Mouse (Mus musculus) cerebellum, adult 9-10 months (tissue): ENCODE measurements around the gene B4galt5.

Experiments
- DNase-seq: peaks from one replicate; pipeline ENCODE4 v3.0.0; 2022

Gene B4galt5

DNA sequence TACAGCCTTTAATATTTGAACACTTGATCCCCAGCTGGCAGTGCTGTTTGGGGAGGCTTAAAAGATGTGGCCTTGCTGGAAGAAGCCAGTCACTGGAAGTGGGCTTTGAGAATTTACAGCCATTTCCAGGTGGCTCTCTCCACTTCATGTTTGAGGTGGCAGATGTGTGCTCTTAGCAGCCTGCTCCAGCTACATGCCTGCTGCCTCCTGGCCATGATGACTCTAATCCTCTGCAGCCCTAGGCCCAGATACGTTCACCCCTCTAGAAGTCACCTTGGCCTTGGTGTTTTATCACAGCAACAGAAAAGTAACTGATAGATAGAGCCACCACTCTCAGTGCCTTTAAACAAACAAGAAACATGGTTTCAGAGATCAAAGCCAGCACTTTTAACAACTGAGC lies 46.3 kb downstream of the B4galt5 start:
- DNase-seq: peak; percentile 23

DNA sequence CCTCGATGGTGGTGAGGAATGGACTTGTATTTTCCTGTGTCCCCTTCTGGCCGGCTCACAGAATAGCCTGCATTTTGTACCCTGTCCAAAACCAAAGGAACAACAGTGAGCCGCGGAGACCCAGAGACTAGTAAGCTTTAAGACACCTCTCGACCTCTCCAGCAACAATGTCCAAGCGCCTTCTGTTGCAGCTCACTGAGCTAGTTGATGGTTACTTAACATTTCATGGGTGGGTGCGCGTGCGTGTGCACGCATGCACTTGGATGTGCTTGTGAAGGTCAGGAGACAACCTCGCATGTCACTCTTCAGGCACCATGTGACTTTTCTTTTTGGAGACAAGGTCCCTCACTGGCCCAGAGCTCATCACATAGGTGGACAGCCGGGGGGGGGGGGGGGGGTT lies 47.0 kb downstream of the B4galt5 start:
- DNase-seq: peak; percentile 24

DNA sequence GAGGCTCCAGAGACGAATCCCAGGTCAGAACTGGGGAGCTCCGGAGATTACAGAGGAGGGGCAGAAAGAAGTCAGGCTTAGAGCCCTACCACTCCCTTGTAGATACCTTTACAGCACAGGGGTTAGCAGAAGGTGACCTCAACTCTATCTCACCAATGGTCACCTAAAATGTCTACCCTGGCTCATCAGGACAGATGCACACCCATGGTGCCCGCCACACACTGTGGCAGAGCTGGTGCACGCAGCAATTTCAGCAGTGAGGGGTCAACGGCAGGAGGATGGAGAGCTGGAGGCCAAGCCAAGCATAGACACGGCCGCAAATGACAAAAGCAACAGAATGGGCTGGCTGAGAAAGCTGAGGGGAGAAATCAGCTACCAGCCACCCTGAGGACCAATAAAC lies 47.4 kb downstream of the B4galt5 start:
- peak; percentile 23 for DNase-seq

DNA sequence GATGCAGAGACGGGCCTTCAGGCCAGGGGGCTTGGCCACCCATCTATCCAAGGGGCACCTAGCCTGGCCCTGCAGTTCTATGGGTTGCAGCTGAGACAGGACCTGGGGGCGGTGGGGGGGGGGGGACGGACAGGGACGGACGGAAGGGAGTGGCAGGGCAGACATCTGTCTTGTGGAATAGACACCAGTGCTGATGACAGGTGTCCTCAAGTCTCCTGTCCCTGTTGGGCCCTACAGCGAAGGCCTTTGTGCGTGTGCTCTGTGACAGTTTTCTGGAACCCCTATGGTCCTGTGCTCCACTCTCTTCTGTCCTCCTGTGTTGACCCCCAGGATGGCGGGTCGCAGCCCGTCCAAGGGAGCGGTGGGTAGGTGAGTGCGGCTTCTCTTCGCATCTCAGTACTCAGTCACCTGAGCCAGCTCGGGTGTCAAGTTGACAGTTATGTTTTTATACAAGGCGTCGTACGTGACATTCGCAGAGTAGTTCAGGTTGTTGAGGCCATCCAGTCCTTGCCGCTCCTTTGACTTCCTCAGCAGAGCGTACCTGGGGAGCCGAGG lies 48.0 kb downstream of the B4galt5 start:
- DNase-seq: peak; percentile 43

DNA sequence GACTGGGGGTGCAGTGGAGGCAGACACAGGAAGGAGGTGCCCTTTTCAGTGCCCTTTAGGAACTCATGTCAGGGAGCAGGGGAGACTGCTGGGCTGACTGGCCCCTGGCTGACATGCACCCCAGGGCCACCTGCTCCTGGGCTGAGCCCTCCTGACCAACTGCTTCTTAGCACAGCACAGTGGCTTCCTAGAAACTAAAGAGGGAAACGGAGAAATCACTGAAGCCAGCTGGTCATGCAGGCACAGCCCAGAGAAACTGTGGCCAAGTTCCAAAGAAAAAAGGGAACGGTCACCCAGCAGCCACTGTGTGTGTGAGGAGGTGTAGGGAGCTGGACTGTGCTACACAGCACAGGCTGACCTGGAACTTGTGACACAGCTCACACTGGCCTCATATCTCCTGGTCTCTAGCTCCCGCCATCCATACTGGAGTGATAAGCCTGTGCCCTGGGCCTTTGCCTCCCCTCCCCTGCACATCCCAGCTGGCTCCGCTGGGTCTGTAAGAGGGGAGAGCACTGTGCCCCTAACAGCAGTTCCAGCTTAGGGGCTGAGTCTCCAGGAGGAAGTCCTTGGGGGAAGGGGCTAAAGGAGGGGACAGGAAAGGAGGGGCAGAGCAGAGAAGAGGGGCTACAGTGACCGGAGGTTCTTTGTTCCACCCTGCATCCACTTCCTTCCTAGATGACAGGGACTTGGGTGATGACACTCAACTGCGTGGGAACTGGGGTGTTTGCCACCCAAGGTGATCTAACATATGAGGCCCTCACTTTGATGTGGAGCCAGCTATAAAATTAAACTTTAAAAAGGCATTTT lies 48.9 kb downstream of the B4galt5 start:
- peak; percentile 81 for DNase-seq

DNA sequence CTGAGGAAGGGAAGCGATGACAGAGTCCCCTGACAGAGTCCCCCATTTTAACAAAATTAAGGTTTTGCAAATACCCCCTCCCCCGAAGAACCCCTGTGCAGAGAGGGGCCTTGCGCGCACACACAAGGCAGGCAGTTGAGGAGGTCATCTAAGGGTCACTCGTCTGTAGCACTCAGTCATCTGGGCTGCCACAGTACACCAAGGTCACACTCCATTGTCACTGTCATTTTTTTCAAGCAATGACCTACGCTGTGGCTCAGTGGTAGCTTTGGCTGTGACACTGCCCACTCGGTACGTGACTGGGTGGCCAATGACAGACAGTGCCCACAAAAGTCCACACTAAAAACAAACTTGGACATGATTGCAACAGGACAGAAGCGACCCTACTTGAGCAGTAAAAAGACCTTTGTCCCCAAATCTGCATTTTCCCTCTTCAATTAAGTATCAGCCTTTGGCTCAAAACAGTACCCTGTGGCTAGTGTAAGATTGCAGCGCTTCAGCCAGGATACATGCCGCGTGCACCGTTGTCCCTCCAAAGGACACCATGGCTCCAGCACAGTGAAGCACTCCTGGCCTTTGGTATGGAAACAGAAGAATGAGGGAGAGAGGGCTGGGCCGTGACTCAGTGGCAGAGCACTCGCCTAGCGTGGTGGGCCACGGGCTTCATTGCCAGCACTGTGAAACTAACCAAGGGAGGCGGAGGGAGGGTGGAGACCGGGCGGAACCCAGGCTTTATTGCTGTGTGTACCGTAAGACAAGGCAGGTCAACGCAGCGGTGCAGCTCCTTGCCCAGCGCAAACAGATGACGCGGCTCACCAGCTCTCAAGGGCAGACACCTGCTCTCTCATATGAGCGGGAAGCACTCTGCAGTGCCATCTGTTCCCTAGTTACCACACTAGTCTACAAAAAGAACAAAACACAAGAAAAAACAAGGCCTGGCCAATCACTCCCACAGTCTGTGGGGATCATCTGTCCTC lies 50.0 kb downstream of the B4galt5 start:
- DNase-seq: peak; percentile 87

DNA sequence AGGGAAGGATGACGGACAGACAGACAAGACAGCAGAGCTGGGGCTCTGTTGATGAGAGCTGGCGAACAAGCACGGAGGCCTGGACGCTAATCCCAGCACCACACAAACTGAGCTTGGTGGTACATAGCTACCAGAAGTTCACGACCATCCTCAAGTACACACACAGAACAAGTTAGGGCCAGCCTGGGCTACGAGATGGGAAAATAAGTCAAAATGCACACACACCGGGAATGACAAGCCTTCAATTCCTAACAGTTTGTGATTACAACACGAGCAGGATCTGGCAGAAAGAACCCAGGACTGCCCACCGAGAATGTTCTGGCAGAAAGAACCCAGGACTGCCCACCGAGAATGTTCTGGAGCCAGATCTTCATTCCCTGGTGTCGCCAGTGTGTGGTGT lies 51.0 kb downstream of the B4galt5 start:
- DNase-seq: peak; percentile 38

DNA sequence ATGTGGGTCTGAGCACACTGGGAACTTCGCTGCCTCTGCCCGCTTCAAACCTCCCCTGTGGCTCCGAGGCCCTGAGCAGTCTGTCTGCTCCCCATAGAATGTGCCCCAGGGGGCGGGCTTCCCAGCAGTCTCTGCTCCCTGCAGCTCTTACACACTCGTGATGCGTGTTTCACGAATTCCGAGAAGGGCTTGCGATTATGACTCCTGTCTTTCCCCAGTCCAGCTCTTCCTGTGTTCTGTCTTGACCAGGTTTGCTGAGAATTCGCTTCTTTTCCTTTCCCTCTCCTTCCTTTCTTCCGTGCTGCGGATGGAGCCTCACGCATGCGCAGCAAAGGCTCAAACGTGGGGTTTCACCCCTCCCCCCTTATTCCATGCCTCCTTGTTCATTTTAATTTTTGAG lies 54.1 kb downstream of the B4galt5 start:
- no peak for DNase-seq

DNA sequence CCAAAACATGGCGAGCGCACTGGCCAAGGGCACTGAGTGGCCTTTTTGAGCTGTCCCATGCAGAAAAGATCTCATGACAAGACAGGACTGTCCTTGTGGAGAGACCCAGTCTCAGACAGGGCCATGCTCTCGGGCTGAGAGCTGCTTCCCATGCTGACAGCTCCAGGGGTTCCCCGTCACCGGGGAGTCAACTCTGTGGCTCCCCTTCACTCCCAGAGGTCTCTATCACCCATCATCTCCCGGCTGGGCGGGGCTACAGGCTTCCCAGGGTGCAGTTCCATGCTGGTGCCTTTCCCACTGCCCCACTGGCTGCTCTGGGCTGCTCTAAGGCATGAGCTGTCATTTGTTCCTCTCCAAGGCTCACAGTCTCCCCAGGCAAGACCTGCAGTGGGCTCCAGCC lies 54.8 kb downstream of the B4galt5 start:
- no peak for DNase-seq

DNA sequence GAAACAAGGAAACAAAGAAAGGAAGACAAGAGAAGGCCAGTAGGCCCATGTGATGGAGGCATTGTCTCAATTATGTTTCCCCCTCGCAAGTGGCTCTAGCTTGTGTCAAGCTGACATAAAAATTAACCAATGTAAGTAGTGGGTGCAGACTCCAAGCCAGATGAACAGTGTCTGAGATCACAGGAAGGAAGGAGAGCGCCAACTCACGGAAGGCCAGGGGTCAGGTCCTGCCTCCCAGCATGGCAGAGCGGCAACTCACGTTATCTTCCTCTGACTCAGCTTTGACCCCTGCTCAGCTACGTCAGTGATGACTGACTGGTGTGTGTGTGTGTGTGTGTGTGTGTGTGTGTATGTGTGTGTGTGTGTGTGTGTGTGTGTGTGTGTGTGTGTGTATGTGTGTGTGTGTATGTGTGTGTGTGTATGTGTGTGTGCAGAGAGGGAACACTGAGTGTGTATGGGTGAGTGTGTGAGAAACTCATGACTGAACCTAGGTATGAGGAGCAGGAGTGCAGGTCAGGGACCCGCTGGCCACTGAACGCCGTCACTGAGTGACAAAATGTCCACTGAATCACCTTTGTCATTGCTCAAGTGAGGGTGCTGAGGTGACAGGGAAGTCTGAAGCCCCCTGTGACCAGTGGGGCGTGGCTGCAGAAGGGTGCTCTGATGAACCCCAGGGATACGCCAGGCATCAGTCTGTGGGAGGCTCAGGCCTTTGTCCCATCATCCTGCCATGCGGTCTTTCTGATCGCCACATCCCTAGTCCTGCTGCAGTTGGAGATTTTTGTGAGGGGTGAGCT lies 55.5 kb downstream of the B4galt5 start:
- no peak for DNase-seq

DNA sequence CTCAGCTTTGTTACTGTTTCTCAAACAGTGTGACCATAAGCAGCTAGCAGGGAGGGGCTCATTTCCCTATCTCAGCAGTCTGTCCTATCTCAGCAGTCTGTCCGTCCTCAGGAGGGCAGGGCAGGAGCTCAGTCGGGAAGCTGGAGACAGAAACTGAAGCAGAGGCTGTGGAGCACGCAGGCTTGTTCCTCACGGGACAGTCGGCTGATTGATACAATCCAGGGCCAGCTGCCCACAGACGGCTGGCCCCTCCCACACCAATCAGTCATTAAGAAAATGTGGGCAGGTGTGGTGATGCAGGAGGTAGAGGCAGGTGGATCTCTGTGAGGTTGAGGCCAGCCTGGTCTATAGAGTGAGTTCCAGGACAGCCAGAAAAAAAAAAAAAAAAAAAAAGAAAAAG lies 56.1 kb downstream of the B4galt5 start:
- no peak for DNase-seq

DNA sequence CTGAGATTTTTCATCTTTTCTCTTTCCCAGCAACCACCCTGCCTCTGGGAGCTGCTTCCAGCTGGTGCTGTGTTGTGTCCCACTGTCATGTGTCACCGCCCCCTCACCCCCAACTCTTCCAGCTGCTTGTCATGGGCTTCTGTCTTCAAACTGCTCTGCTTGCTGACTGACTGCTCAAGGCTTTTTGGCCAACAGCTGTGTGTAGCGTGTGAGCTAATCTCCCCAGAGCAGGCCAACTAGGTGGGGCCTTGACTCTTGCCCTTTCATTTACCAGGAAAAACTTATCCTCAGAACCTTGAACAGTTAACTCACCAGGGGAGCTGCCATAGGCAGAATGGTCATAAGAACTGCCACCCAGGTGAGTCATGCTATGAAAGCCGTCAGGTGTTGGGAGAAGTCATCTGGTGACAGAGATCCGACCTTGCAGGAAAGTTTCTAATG lies 56.8 kb downstream of the B4galt5 start:
- no peak for DNase-seq

DNA sequence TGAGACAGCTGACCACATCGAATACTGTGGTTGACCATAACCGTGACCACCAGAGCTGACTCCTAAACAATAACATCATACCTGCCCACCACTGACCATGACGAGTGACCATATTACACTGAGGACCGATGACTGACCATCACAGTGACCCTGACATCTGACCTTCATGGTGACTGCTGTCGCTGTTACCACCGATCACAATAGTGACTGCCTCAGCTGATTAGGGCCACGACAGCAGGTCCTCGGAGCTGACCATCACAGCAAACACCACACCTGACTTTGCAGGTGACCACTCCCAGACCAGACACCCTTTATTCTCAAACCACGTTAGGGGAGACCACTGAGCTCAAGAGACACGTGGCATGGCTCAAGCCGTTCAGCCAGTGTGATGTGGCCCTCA lies 57.3 kb downstream of the B4galt5 start:
- no peak for DNase-seq

DNA sequence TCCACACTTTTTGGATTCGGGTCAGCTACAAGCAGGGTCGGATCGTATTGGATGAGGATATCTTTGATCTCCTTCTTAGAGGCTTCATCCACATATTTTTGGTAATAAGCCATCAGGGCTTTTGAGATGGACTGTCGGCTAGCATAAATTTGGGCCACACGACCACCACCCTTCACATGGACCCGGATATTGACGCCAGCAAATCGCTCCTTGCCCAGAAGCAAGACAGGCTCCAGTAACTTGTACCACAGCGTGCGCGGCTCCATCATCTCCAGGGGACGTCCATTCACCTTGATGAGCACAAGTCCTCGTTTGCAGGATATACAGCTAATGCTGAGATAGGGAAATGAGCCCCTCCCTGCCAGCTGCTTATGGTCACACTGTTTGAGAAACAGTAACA lies 67.5 kb downstream of the B4galt5 start:
- DNase-seq: no peak

DNA sequence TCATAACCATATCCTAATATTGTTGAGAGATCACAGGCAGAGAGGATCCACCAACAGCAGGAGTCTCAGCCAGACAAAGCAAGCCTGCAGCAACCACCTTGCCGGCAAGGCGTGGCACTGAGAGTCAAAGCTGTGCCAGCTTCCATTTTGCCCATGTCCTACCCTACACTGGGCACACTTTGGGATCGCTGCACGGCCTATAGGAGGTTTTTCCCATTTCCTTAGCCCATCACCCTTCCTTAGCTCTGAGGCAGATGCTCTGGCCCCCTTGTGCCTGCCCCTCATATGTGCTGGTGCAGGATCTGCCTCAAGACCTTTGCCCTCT lies 68.0 kb downstream of the B4galt5 start:
- no peak for DNase-seq

DNA sequence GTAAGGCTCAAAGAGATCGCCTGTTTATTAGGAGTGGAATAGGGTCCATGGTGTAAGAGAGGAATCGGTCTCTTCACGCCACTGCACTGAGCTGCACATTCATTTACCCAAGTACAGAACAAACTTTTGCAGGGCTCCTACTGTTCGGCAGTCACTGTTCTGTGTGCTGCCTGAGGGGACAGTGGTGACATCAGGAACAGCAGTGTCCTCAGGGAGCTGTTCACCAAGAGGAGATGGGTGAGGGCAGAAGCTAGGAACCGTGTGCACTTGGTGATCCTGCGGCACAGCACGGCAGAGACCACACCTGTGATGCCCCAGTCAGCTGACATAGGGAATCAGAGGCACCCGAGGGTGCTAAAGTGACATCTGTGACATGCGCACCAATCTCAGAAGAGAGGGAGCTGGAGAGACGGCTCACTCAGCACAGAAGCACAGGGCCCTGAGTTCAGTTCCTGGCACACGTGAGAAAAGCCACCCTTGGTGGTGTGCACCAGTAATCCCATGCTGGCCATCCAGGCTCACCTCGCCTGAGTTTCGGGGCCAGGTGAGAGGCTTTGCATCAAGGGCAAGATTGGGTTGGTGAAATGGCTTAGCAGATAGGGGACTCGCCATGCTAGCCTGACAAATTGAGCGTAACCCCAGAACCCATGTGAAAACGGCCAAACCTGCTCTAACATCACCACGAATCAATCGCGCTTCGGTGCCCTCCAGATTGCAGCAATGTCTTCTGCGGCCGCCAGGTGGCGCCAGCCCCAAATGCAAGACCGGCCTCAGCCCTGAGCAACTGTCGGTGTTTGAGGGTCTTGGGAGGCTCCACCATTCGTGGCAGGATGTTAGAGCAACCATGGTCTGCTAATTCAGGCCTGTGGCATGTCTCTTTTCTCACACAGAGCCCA lies 68.6 kb downstream of the B4galt5 start:
- peak; percentile 92 for DNase-seq

DNA sequence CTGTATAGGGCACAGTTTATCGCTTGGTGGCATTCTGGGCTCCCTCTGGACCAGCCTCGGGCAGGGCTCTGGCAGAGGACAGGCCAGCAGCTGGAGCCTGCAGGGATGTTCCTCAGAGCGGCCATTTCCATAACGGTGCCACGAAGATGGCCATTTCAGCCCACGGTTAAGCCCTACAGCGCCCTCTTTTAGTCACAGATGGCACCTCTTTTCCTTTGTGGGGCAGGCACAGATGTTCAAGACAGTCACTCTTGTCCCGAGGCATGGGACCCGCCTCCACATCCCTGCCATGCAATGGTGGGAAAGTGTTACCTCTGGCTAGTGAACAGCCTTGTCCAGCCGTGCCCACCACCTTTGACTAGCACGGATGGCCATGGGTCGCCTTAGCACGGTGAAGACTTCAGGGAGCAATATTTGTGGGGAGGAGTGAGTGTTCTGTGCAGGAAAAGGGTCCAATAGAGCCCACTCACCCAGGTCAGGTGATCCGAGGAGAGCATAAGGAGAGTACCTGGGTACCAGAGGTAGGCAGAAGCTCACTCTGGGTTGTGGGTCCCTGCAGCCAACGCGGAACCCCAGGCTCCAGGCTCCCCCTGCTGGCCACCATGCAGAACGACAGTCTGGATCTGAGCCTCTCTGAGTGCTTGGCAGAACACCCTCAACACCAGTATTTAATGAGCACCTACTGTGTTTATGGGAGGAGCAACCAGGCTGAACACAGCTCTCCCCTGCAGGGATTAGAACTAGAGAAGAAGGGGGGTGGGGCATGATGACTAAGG lies 70.0 kb downstream of the B4galt5 start:
- peak; percentile 60 for DNase-seq

DNA sequence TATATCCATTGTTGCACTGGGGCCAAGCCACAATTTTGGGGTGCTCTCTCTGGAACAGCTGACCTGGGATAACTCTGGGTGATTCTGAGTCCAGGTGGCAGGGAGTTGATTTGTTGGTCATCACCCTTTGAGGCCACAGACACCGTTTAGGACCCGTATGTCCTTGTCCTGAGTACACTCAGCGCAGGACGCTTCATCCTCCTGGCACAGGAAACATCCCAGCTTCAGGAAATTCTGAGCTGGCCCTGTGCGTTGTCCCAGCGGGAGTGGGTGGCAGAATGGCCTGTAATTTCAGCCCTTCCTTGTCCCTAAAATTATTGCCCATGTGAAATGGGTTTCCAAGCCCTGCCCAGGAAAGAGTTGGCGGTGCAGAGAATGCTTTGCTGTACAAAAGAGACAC lies 71.0 kb downstream of the B4galt5 start:
- no peak for DNase-seq

DNA sequence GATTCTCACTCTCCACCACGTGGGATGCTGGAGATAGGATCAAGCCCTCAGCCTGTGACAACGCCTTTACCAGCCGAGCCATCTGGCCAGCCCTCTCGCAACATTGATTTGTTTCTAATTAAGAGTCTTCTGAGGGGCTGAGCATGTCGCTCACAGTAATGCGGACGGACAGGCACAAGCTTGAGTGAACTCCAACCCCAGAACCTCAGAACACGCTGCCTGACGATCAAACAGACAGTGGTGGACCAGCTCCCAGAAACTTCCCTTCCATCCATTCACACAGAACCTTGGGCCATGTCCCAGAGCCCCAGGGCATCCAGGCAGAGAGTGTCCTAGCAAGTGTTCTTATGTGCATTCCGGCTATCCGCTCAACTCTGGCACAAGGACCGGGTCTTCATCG lies 72.0 kb downstream of the B4galt5 start:
- no peak for DNase-seq

DNA sequence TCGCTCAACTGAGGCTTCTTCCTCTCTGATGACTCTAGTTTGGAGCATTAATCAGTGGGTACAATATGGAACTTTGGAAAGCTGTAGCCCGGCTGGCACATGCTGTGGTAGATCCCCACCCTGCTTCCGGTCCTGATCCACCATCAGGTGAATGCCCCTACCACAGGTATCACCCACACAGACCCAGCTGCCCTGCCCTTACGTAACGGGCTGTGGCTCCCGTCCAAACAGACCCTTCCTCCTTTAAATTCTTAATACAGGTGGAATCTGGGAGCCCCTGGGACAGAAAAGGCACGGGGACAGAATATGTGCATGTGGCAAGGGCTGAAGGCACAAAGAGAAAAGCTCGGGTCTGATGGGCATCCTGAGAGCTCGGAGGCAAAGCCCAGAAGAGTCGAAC lies 73.1 kb downstream of the B4galt5 start:
- no peak for DNase-seq
